Mouse (Mus musculus) stomach, embryonic 15.5 days (tissue): ENCODE data around the gene Nxn. TPM values are rescaled to one million over a fixed set of nuclear protein-coding genes. Genes with fewer than 3 reads are reported as not detected.

Experiments used
- ATAC-seq: fragments of 200-750 bp; cut with Nextera tagmentation; 2 replicates; pipeline ENCODE4 v1.8.0; 2017; ENCODE audit warnings: low read depth, moderate number of reproducible peaks, moderate TSS enrichment; ENCODE audit not compliant: insufficient read depth, low FRiP score
- H3K27ac ChIP-seq: fragments of 300-500 bp; sonication (generic); 2 replicates; pipeline ENCODE4 v1.5.1; 2015; ENCODE audit warnings: mild to moderate bottlenecking, inconsistent platforms
- H3K27me3 ChIP-seq: fragments of 300-500 bp; sonication (generic); replicated peaks from 2 replicates; pipeline ENCODE4 v1.6.1; 2015; ENCODE audit warnings: inconsistent platforms
- H3K36me3 ChIP-seq: fragments of 300-500 bp; sonication (generic); 2 replicates; pipeline ENCODE4 v1.6.1; 2015; ENCODE audit warnings: inconsistent platforms
- H3K4me1 ChIP-seq: fragments of 300-500 bp; sonication (generic); 2 replicates; pipeline ENCODE4 v1.6.1; 2015; ENCODE audit warnings: inconsistent platforms
- H3K4me2 ChIP-seq: fragments of 300-500 bp; sonication (generic); 2 replicates; pipeline ENCODE4 v1.6.1; 2015; ENCODE audit warnings: mild to moderate bottlenecking, inconsistent platforms
- H3K4me3 ChIP-seq: fragments of 300-500 bp; sonication (generic); replicated peaks from 2 replicates; pipeline ENCODE4 v1.5.1; 2015; ENCODE audit warnings: inconsistent platforms
- H3K9ac ChIP-seq: fragments of 300-500 bp; sonication (generic); 2 replicates; pipeline ENCODE4 v1.6.1; 2015; ENCODE audit warnings: inconsistent platforms
- H3K9me3 ChIP-seq: fragments of 300-500 bp; sonication (generic); 2 replicates; pipeline ENCODE4 v1.6.1; 2016; ENCODE audit warnings: inconsistent platforms
- WGBS: fragments of 180-500 bp; shearing (Covaris S2); methylation state at CpG from one replicate; pipeline ENCODE4 v1.1.7; 2015; 5-methylcytosine and 5-hydroxymethylcytosine counted together
- polyA plus RNA-seq: library from polyadenylated mRNA; unstranded; fragments of >200 nt; fragmentation: Nextera tagmentation; extraction: Ambion mirVana; gene quantifications from 2 replicates; pipeline ENCODE4 v1.2.1, GENCODE M21; 2015

Nxn gene
- polyA plus RNA-seq, 1 experiment from 2014 or later = 35.1 TPM

DNA sequence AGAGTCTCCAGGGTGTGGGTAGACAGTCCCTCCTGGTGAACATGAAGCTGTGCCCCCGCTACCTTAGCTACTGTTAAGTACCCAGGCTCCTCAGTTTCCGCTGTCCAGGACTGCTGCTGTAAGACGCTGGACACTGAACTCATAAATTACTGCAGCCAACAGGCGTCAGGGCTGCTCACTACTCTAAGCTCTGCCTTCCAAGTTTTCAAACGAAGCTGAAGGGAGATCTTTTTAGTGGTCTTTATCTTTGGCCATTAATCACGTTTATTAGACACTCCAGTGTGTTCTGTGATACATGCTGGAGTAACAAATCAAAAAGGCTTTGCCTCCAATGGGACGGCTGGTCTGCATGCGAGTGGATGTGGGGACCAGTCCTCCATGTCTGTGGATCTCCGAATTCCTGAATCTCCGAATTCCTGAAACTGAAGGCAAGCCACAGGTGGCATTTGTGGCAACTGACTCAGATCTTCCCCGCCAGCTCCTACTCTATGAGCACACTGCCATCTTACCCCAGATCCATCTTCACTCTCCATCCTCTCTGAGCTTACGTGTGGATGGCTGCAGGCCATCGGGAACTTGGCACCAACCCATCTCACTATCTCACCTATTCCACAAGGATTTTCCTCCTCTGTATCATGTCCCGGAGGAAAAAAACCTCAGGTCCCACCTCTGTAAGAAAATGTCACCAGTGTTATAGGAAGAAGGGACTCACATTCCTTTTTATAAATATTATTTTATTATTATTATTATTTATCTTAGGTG is 56.9 kb downstream of the Nxn start:
- ATAC-seq = no peak
- Histone ChIP-seq H3K9me3 (no peaks in the 10 kb centered on the region), H3K36me3 (no peaks in the 10 kb centered on the region), H3K4me1 (peaks cover 32% of the 10 kb centered on the region; the same call in 1 of the 2 replicates), H3K9ac (no peak overlapping the region), H3K27ac (peak overlapping the region; percentile 14), H3K27me3 (no peaks in the 10 kb centered on the region), H3K4me3 (no peak overlapping the region), H3K4me2 (no peak overlapping the region)
- WGBS = 53% methylated on average over 14 of the region's 14 CpGs

DNA sequence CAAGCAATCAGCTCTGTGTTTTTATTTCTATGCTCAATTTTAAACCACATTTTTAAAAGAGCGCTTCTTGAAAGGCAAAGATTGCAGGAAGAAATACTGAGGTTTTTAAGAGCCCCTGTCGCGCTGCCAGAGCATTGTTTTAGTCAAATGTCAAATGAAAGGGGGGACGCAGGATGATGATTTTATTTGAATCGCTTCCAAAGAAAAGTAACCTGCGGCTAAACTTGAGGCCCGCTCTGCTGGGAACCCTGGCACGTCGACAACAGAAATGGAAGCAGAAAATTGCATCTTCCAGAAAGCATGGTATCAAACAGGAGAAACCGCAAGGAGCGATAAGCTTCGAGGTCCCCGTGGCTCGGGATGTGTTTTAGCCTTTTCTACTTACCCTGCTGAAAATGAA is 57.8 kb downstream of the Nxn start:
- no peak for ATAC-seq
- H3K4me3 ChIP-seq = no peak overlapping the region
- H3K9ac ChIP-seq = no peak overlapping the region
- no peak overlapping the region for H3K4me2 ChIP-seq
- H3K4me1 ChIP-seq = peaks cover 34% of the 10 kb centered on the region; the same call in 1 of the 2 replicates
- 49% methylated on average over 14 of the region's 14 CpGs for WGBS
- H3K27ac ChIP-seq = no peak overlapping the region
- no peaks in the 10 kb centered on the region for H3K9me3 ChIP-seq
- no peaks in the 10 kb centered on the region for H3K27me3 ChIP-seq
- no peaks in the 10 kb centered on the region for H3K36me3 ChIP-seq

DNA sequence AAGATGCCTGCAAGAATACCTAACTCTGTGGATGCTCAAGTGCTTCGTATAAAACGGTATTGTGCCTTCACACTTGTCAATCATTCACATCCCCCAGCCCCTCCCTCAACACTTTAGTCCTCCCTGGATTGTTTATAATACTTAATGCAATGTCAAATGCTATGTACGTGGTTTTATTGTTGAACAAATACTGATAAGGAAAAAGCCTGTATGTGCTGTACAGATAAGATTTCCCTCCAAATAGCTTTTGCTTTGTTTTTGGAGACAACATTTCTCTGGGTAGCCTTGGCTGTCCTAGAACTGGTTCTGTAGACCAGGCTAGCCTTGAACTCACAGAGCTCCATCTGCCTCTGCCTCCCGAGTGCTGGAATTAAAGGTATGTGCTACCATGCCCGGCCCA is 59.1 kb downstream of the Nxn start:
- Histone ChIP-seq H3K27me3 (no peaks in the 10 kb centered on the region), H3K27ac (no peak overlapping the region), H3K9ac (no peak overlapping the region), H3K4me2 (no peak overlapping the region), H3K4me3 (no peak overlapping the region), H3K9me3 (no peaks in the 10 kb centered on the region), H3K4me1 (peaks cover 34% of the 10 kb centered on the region; the same call in 1 of the 2 replicates), H3K36me3 (no peaks in the 10 kb centered on the region)
- 70% methylated on average over 5 of the region's 5 CpGs for WGBS
- no peak for ATAC-seq

DNA sequence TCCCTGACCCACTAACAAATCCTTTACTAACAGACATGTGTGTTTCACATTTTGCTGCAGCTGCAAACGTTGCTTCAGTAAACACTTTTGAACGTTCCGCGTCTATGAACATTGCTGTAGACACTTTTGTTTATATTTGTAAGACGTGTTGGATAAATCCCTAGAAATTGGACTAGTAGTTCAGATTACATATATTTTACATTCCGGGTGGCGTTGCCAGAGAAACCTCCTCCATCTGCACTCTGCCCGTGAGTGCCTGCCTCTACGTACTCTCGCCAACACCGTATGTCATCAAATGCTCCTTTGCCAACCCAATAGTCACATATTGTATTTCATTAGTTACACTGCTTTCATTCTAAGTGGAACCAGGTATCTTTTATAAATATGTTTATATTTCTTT is 59.8 kb downstream of the Nxn start:
- peak overlapping the region; percentile 78 for H3K27ac ChIP-seq
- WGBS = 53% methylated on average over 11 of the region's 11 CpGs
- no peaks in the 10 kb centered on the region for H3K36me3 ChIP-seq
- H3K4me2 ChIP-seq = no peak overlapping the region
- H3K9me3 ChIP-seq = no peaks in the 10 kb centered on the region
- no peak overlapping the region for H3K9ac ChIP-seq
- H3K4me1 ChIP-seq = peaks cover 36% of the 10 kb centered on the region; the same call in 1 of the 2 replicates
- H3K27me3 ChIP-seq = no peaks in the 10 kb centered on the region
- H3K4me3 ChIP-seq = no peak overlapping the region
- no peak for ATAC-seq

DNA sequence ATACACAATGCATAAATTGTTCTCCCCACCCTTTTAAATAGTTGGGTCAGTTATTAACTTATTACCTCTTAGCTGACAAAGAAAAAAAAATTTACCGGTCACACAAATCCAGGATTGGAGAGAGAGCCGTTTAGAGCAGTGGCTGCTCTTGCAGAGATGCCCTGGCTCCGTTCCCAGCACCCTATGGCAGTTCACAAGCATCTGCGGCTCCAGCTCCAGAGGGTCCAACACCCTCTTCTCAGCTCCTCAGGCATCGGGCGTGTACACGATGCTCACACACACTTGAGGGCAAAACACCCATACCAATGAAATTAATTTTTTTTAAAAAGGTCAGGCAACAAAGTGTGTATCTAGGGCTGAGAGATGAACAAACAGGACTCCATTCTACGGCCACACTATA is 60.3 kb downstream of the Nxn start:
- ATAC-seq = no peak
- no peaks in the 10 kb centered on the region for H3K9me3 ChIP-seq
- H3K9ac ChIP-seq = no peak overlapping the region
- H3K27me3 ChIP-seq = no peaks in the 10 kb centered on the region
- H3K4me2 ChIP-seq = no peak overlapping the region
- H3K4me1 ChIP-seq = peaks cover 37% of the 10 kb centered on the region; the same call in 1 of the 2 replicates
- peak overlapping the region; percentile 78 for H3K27ac ChIP-seq
- H3K36me3 ChIP-seq = no peaks in the 10 kb centered on the region
- WGBS = 69% methylated on average over 8 of the region's 8 CpGs
- H3K4me3 ChIP-seq = no peak overlapping the region

DNA sequence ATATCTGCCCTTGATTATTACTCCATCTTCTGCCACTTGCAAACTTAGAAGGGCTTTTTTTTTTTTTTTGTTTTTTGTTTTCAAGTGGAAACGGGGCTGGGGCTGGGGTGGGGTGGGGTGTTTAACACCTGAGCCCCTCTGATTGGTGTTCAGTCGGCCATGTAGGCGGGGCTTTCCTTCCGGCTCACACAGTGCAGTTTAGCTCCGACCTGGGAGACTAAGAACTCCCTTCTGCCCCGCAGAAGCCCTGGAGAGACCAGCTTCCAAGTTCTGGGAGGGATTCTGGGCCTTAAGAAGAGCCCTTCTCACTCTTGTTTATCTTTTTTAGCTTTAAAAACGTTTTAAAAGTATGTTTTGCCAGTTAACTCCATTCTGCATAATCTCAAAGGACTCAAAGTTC is 61.2 kb downstream of the Nxn start:
- peak overlapping the region; percentile 78 for H3K27ac ChIP-seq
- H3K9ac ChIP-seq = no peak overlapping the region

DNA sequence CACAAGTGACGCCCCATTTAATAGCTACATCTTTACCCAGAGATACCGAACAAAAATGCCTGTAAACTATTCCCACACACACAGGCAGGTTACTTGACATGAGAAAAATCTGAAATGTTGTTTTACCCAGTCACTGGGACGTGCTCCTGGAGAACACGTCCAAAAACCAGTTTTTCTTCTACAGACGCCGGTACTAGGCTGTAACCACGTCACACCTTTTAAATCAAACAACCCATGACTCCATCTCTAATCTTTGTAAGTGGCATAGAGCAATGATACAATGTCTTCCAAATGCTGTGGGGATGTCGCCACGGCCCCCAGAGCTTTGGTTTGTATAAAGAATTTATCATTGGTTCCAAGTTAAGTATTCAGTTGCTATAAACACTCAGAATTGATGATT is 61.7 kb downstream of the Nxn start:
- Histone ChIP-seq H3K36me3 (no peaks in the 10 kb centered on the region), H3K4me2 (peak overlapping the region; percentile 32; the same call in 1 of the 2 replicates), H3K4me3 (no peak overlapping the region), H3K9ac (no peak overlapping the region), H3K4me1 (peaks cover 37% of the 10 kb centered on the region), H3K9me3 (no peaks in the 10 kb centered on the region), H3K27me3 (no peaks in the 10 kb centered on the region), H3K27ac (peak overlapping the region; percentile 78)
- 40% methylated on average over 9 of the region's 9 CpGs for WGBS
- ATAC-seq = peak; percentile 58; the same call in 1 of the 2 replicates

More for the DNA sequence above, 61.2 kb downstream of the Nxn start:
- 6% methylated on average over 7 of the region's 7 CpGs for WGBS
- H3K9me3 ChIP-seq = no peaks in the 10 kb centered on the region
- no peaks in the 10 kb centered on the region for H3K36me3 ChIP-seq
- H3K4me3 ChIP-seq = no peak overlapping the region
- peak; percentile 72; the same call in 1 of the 2 replicates for ATAC-seq
- H3K4me1 ChIP-seq = peaks cover 31% of the 10 kb centered on the region
- H3K4me2 ChIP-seq = peak overlapping the region; percentile 32; the same call in 1 of the 2 replicates
- H3K27me3 ChIP-seq = no peaks in the 10 kb centered on the region

DNA sequence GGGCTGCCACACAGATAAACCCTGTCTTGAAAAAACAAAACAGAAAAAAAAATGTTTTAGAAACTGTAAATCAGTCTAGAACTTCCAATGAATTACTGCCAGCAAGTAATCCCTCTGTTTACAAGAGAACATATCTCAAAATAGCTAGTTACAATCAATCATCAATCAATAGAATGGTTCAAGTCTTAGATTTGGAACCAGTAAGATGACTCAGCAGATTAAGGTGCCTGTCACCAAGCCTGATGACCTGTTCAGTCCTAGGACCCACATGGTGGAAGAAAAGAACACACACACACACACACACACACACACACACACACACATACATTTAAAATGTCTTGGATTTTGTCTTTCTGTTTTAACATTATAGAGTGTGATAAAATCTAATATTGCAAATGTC is 62.7 kb downstream of the Nxn start:
- H3K9ac ChIP-seq = no peak overlapping the region
- peaks cover 39% of the 10 kb centered on the region for H3K4me1 ChIP-seq
- no peak overlapping the region for H3K4me2 ChIP-seq
- H3K4me3 ChIP-seq = no peak overlapping the region
- no peaks in the 10 kb centered on the region for H3K9me3 ChIP-seq
- H3K36me3 ChIP-seq = no peaks in the 10 kb centered on the region
- H3K27me3 ChIP-seq = no peaks in the 10 kb centered on the region
- ATAC-seq = no peak; the same call in 1 of the 2 replicates
- H3K27ac ChIP-seq = peak overlapping the region; percentile 78; the same call in 1 of the 2 replicates

DNA sequence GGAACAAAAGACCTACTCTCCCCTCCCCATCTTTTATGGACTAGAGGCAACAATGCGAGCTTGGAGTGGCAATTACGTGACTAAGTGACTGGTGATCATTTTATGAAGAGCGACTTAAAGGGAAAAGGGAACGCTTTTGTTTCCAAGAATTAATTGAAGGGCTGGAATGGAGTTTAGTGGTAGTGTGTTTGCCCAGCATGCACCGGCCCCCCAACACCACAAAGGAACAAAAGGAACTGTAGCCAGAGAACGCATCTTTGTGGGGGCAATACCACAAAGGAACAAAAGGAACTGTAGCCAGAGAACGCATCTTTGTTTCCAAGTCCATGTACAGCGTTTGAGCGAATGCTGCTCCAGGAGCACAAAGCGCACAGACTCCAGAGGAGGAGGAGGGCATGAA is 64.0 kb downstream of the Nxn start:
- Histone ChIP-seq H3K36me3 (no peaks in the 10 kb centered on the region), H3K4me2 (no peak overlapping the region), H3K4me1 (peaks cover 41% of the 10 kb centered on the region), H3K27me3 (no peaks in the 10 kb centered on the region), H3K4me3 (no peak overlapping the region), H3K9ac (no peak overlapping the region), H3K9me3 (no peaks in the 10 kb centered on the region), H3K27ac (no peak overlapping the region)
- WGBS = 87% methylated on average over 10 of the region's 10 CpGs
- ATAC-seq = no peak

DNA sequence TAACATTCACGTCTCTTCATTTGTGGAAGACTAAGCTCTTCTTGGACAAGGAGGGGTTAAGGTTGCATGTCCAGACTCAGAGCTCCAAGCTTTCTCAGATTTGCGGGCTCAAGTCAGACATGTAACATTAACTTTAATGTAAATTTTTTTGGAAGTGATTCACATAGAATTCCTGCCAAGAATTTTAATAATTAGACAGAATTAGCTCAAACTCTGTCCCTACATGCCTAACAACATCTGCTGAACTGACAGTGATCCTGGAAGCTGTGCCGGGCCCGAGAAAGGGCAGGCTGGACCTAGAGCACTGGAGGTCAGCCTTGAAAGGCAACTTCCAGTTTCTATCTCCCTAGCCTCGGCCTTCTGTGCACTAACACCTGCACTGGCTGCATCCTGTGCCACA is 66.7 kb downstream of the Nxn start:
- Histone ChIP-seq H3K27ac (peak overlapping the region; percentile 75), H3K9ac (no peak overlapping the region), H3K4me1 (peaks cover 38% of the 10 kb centered on the region), H3K9me3 (no peaks in the 10 kb centered on the region), H3K4me2 (0 out of 2 replicates have a peak overlapping the region, but pooled peaks have one; percentile 5), H3K27me3 (no peaks in the 10 kb centered on the region), H3K36me3 (no peaks in the 10 kb centered on the region), H3K4me3 (no peak overlapping the region)
- ATAC-seq = no peak
- 29% methylated on average over 5 of the region's 5 CpGs for WGBS

DNA sequence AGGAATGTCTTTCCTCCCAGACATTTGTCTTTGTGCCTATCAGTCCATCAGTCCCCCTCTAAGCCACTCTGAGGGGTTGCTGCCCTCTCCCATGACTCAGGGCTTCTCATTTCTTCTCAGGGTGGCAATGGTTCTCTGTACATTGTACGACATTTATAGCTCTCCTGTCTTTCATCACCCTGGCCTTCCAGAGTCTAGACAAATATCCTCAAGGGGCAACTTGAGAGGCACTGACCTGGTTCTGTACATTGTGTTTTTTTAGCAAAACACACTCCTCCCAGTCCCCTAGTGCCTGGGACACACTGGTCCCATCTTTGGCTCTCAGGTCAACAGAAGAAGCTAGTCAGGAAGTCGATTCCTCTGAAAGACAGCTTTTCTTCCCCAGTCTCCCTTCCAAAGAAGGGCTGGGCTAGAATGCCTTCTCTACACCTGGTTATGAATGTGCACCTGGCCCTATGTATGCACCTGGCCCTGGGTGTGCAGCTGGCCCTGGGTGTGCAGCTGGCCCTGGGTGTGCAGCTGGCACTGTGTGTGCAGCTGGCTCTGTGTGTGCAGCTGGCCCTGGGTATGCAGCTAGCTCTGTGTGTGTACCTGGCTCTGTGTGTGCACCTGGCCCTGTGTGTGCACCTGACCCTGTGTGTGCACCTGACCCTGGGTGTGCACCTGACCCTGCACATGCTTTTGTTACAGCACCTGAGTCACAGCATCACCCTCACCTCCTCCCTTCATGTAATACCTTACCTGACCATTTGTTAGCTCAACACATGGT is 70.2 kb downstream of the Nxn start:
- Histone ChIP-seq H3K27ac (no peak overlapping the region; the same call in 1 of the 2 replicates), H3K9me3 (no peaks in the 10 kb centered on the region), H3K27me3 (no peaks in the 10 kb centered on the region), H3K4me1 (peaks cover 54% of the 10 kb centered on the region), H3K36me3 (no peaks in the 10 kb centered on the region), H3K4me2 (no peak overlapping the region), H3K4me3 (no peak overlapping the region), H3K9ac (no peak overlapping the region)
- no peak; the same call in 1 of the 2 replicates for ATAC-seq
- WGBS = 49% methylated on average over 2 of the region's 2 CpGs

DNA sequence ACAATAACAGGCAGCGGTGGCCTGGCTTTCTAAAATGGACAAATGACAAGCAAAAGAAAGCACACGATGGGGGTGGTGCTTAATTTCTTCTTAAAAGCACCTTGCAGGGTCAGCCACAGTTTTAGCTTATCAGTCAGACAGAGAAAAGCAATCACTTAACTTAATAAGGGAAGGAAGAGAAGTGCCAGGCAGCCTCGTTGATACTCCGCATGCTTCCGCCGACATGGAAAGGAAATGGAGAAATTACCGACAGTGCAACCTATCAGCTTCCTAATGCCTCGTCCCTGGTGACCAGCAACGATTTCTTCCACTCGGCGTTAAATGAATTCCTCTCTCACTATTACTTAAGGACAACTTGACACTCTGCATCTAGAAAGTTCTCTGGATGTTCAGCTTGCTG is 70.9 kb downstream of the Nxn start:
- Histone ChIP-seq H3K4me1 (peaks cover 56% of the 10 kb centered on the region), H3K4me3 (no peak overlapping the region), H3K27ac (peak overlapping the region; percentile 28; the same call in 1 of the 2 replicates), H3K9me3 (no peaks in the 10 kb centered on the region), H3K9ac (no peak overlapping the region), H3K4me2 (no peak overlapping the region), H3K27me3 (no peaks in the 10 kb centered on the region), H3K36me3 (no peaks in the 10 kb centered on the region)
- 36% methylated on average over 11 of the region's 11 CpGs for WGBS
- no peak for ATAC-seq
